Comparison of ENCODE assay signal across 15 mouse cellular contexts in the genomic region with DNA sequence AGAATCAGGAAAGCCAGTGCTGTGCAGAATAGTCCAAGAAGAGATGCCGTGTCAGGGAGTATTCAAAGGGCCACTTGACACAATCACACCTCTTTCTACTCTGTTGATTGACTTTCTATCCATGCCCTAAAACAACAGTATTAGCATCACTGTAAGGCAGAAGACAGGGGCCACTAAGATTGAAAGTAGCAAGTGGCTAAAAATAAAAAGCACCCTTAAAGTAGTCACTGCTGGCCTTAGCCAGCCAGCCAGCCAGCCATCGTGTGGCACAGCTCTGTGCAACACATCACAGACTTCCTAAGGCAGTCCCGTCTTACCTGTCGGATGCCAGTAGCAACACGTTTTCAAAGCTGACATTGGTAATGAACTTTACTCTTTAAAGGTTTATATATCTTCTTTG.
"Had no signal": no experiment of that assay in that cellular context is flagged by ENCODE, and none has a peak within 500 bp of the region (broad histone marks: within the 10 kb centered on the region; RNA-seq: fewer than 3 reads in every experiment).

No protein-coding gene starts in this region.

- H3K4me2 ChIP-seq: neural tube, embryonic 15.5 days; stomach, embryonic 15.5 days had no signal

- H3K27me3 ChIP-seq: neural tube, embryonic 15.5 days; stomach, embryonic 15.5 days had no signal

- H3K36me3 ChIP-seq: neural tube, embryonic 15.5 days; stomach, embryonic 15.5 days had no signal

- DNase-seq: retina, postnatal 1 day; right cerebral cortex, adult 18-20 months; right cerebral cortex, postnatal 14 days; right cerebral cortex, postnatal 25 days; right cerebral cortex, postnatal 4 days; spleen, adult 18-20 months; thymus, adult 18-20 months; thymus, adult 2 months; thymus, postnatal 14 days; thymus, postnatal 25 days; thymus, postnatal 36 days; thymus, postnatal 4 days had no signal

- H3K27ac ChIP-seq: neural tube, embryonic 15.5 days; stomach, embryonic 15.5 days; stomach, postnatal 0 days had no signal

- H3K9ac ChIP-seq: neural tube, embryonic 15.5 days; stomach, embryonic 15.5 days had no signal

- H3K4me3 ChIP-seq: neural tube, embryonic 15.5 days; stomach, embryonic 15.5 days had no signal

- H3K9me3 ChIP-seq: neural tube, embryonic 15.5 days; stomach, embryonic 15.5 days had no signal
